14 mouse cellular contexts compared by ENCODE assay signal in genomic region chr7:109141753-109142152, GRCm38 (mm10). TPM values are rescaled to one million over a fixed set of nuclear protein-coding genes. Genes with fewer than 3 reads are reported as not detected.
DNase-seq lines count a peak whose midpoint lies in the region; ATAC-seq lines count a peak whose summit lies in the region.
"Had no signal": no experiment of that assay in that cellular context is flagged by ENCODE, and none has a peak within 500 bp of the region (broad histone marks: within the 10 kb centered on the region; RNA-seq: fewer than 3 reads in every experiment).

No protein-coding gene starts in this region.

- no peak for ATAC-seq in hindbrain, embryonic 11.5 days (ENCODE audit: low FRiP score)
- ATAC-seq in hindbrain, embryonic 13.5 days (ENCODE audit: low FRiP score), result no peak
- peak; percentile 15 for ATAC-seq in midbrain, embryonic 13.5 days
- ATAC-seq in heart, embryonic 11.5 days (replicated peaks; ENCODE audit: insufficient number of reproducible peaks, low FRiP score, low TSS enrichment), result no peak
- ATAC-seq: intestine, postnatal 0 days had no signal

- H3K9me3 ChIP-seq in hindbrain, embryonic 10.5 days, result no peaks in the 10 kb centered on the region
- no peaks in the 10 kb centered on the region for H3K9me3 ChIP-seq in hindbrain, embryonic 11.5 days (ENCODE audit: control insufficient read depth, low read length)
- no peaks in the 10 kb centered on the region for H3K9me3 ChIP-seq in hindbrain, embryonic 13.5 days
- H3K9me3 ChIP-seq in midbrain, embryonic 13.5 days, result no peaks in the 10 kb centered on the region
- no peaks in the 10 kb centered on the region for H3K9me3 ChIP-seq in heart, embryonic 11.5 days (replicated peaks; ENCODE audit: control insufficient read depth, low read length)
- H3K9me3 ChIP-seq: embryonic facial prominence, embryonic 12.5 days; liver, embryonic 13.5 days; lung, embryonic 15.5 days had no signal

- peaks cover 42% of the 10 kb centered on the region for H3K4me1 ChIP-seq in hindbrain, embryonic 10.5 days (replicated peaks)
- no peaks in the 10 kb centered on the region for H3K4me1 ChIP-seq in hindbrain, embryonic 11.5 days (replicated peaks; ENCODE audit: control insufficient read depth, insufficient read depth, low read length)
- peaks cover 48% of the 10 kb centered on the region for H3K4me1 ChIP-seq in hindbrain, embryonic 13.5 days (replicated peaks)
- peaks cover 64% of the 10 kb centered on the region for H3K4me1 ChIP-seq in midbrain, embryonic 13.5 days (replicated peaks)
- no peaks in the 10 kb centered on the region for H3K4me1 ChIP-seq in heart, embryonic 11.5 days (ENCODE audit: control insufficient read depth, insufficient read depth, low read length)
- H3K4me1 ChIP-seq: lung, embryonic 15.5 days had no signal

- no peak overlapping the region for H3K4me3 ChIP-seq in hindbrain, embryonic 10.5 days
- H3K4me3 ChIP-seq in hindbrain, embryonic 11.5 days (ENCODE audit: low read depth, low read length), result no peak overlapping the region
- H3K4me3 ChIP-seq in hindbrain, embryonic 13.5 days, result no peak overlapping the region
- H3K4me3 ChIP-seq in midbrain, embryonic 13.5 days (replicated peaks), result no peak overlapping the region
- no peak overlapping the region for H3K4me3 ChIP-seq in heart, embryonic 11.5 days (ENCODE audit: low read depth, low read length)
- H3K4me3 ChIP-seq: embryonic facial prominence, embryonic 12.5 days; liver, embryonic 13.5 days; lung, embryonic 15.5 days had no signal

- DNase-seq in hindbrain, embryonic 10.5 days (ENCODE audit: low spot score), result no peak
- DNase-seq in hindbrain, embryonic 11.5 days (ENCODE audit: low spot score), result no peak
- no peak for DNase-seq in frontal cortex, postnatal 36 days (ENCODE audit: low spot score in 2 of 2)
- no peak for DNase-seq in layer of hippocampus, postnatal 36 days
- DNase-seq: cerebellum, adult 2 months; heart, postnatal 4 days; kidney, postnatal 10 days; liver, embryonic 13.5 days had no signal

- H3K9ac ChIP-seq in hindbrain, embryonic 11.5 days (ENCODE audit: low read depth, low read length), result no peak overlapping the region
- no peak overlapping the region; the same call in 1 of the 2 replicates for H3K9ac ChIP-seq in hindbrain, embryonic 13.5 days
- 0 out of 2 replicates have a peak overlapping the region, but pooled peaks have one; percentile 11 for H3K9ac ChIP-seq in midbrain, embryonic 13.5 days (replicated peaks)
- H3K9ac ChIP-seq in heart, embryonic 11.5 days (ENCODE audit: low read depth, low read length), result no peak overlapping the region
- H3K9ac ChIP-seq: embryonic facial prominence, embryonic 12.5 days; liver, embryonic 13.5 days; lung, embryonic 15.5 days had no signal

- H3K36me3 ChIP-seq in hindbrain, embryonic 10.5 days, result peaks cover 22% of the 10 kb centered on the region
- H3K36me3 ChIP-seq in hindbrain, embryonic 11.5 days (ENCODE audit: control insufficient read depth, insufficient read depth, low read length), result no peaks in the 10 kb centered on the region
- no peaks in the 10 kb centered on the region for H3K36me3 ChIP-seq in hindbrain, embryonic 13.5 days
- peaks cover 28% of the 10 kb centered on the region for H3K36me3 ChIP-seq in midbrain, embryonic 13.5 days
- no peaks in the 10 kb centered on the region for H3K36me3 ChIP-seq in heart, embryonic 11.5 days (ENCODE audit: control insufficient read depth, insufficient read depth, low read length)
- H3K36me3 ChIP-seq: embryonic facial prominence, embryonic 12.5 days; liver, embryonic 13.5 days; lung, embryonic 15.5 days had no signal

- WGBS in hindbrain, embryonic 10.5 days, result 58% methylated on average over 3 of the region's 3 CpGs
- WGBS in hindbrain, embryonic 11.5 days, result 30% methylated on average over 3 of the region's 3 CpGs
- 29% methylated on average over 3 of the region's 3 CpGs for WGBS in hindbrain, embryonic 13.5 days
- WGBS in midbrain, embryonic 13.5 days, result 3% methylated on average over 3 of the region's 3 CpGs
- WGBS in heart, embryonic 11.5 days (ENCODE audit: insufficient replicate concordance), result 58% methylated on average over 3 of the region's 3 CpGs

- no peak overlapping the region for H3K4me2 ChIP-seq in hindbrain, embryonic 11.5 days (replicated peaks; ENCODE audit: low read depth, low read length)
- no peak overlapping the region for H3K4me2 ChIP-seq in hindbrain, embryonic 13.5 days
- H3K4me2 ChIP-seq in midbrain, embryonic 13.5 days (replicated peaks), result no peak overlapping the region
- H3K4me2 ChIP-seq in heart, embryonic 11.5 days, result no peak overlapping the region
- H3K4me2 ChIP-seq: embryonic facial prominence, embryonic 12.5 days; liver, embryonic 13.5 days; lung, embryonic 15.5 days had no signal

- H3K27me3 ChIP-seq in hindbrain, embryonic 10.5 days (ENCODE audit: insufficient read depth, poor library complexity, severe bottlenecking), result peaks cover 16% of the 10 kb centered on the region
- no peaks in the 10 kb centered on the region for H3K27me3 ChIP-seq in hindbrain, embryonic 11.5 days (ENCODE audit: control insufficient read depth, insufficient read depth, low read length)
- H3K27me3 ChIP-seq in hindbrain, embryonic 13.5 days, result peaks cover 19% of the 10 kb centered on the region; the same call in 1 of the 2 replicates
- H3K27me3 ChIP-seq in midbrain, embryonic 13.5 days, result no peaks in the 10 kb centered on the region
- peaks cover 3% of the 10 kb centered on the region; the same call in 1 of the 2 replicates for H3K27me3 ChIP-seq in heart, embryonic 11.5 days (ENCODE audit: control insufficient read depth, insufficient read depth, low read length)
- H3K27me3 ChIP-seq: liver, embryonic 13.5 days; lung, embryonic 15.5 days had no signal

- H3K27ac ChIP-seq in hindbrain, embryonic 10.5 days, result peak overlapping the region; percentile 70
- H3K27ac ChIP-seq in hindbrain, embryonic 11.5 days (ENCODE audit: low read depth, low read length), result no peak overlapping the region
- H3K27ac ChIP-seq in hindbrain, embryonic 13.5 days, result peak overlapping the region; percentile 26; the same call in 1 of the 2 replicates
- H3K27ac ChIP-seq in midbrain, embryonic 13.5 days, result peak overlapping the region; percentile 71
- no peak overlapping the region for H3K27ac ChIP-seq in heart, embryonic 11.5 days (ENCODE audit: low read depth, low read length)
- H3K27ac ChIP-seq: embryonic facial prominence, embryonic 12.5 days; liver, embryonic 13.5 days; lung, embryonic 15.5 days had no signal

RNA-seq across cellular contexts. Expression of gene Lmo1, which starts 33.3 kb away (rescaled TPM):
- polyA plus RNA-seq in hindbrain, embryonic 10.5 days (2016; fragmentation: Nextera tagmentation; extraction: Ambion mirVana), result 26.1 and 37.6 TPM in 2 replicates
- 32.6 and 41.0 TPM in 2 replicates for polyA plus RNA-seq in hindbrain, embryonic 11.5 days (2014; fragmentation: Nextera tagmentation; extraction: Ambion mirVana)
- 42.8 and 49.8 TPM in 2 replicates for polyA plus RNA-seq in hindbrain, embryonic 13.5 days (2015; fragmentation: Nextera tagmentation; extraction: Ambion mirVana)
- 95.3 and 121 TPM in 2 replicates for polyA plus RNA-seq in midbrain, embryonic 13.5 days (2015; fragmentation: Nextera tagmentation; extraction: Ambion mirVana)
- 1.7 and 2.1 TPM in 2 replicates for polyA plus RNA-seq in heart, embryonic 11.5 days (2014; fragmentation: Nextera tagmentation; extraction: Ambion mirVana)
- total RNA-seq in layer of hippocampus, postnatal 36 days (2021), result 10 to 100 TPM; 64.9 to 68.3 TPM

RNA-seq across cellular contexts. Expression of gene Ric3, which starts 58.6 kb away (rescaled TPM):
- 17.3 and 17.6 TPM in 2 replicates for polyA plus RNA-seq in hindbrain, embryonic 10.5 days (2016; fragmentation: Nextera tagmentation; extraction: Ambion mirVana)
- 20.0 and 20.4 TPM in 2 replicates for polyA plus RNA-seq in hindbrain, embryonic 11.5 days (2014; fragmentation: Nextera tagmentation; extraction: Ambion mirVana)
- 28.3 and 30.1 TPM in 2 replicates for polyA plus RNA-seq in hindbrain, embryonic 13.5 days (2015; fragmentation: Nextera tagmentation; extraction: Ambion mirVana)
- 30.6 and 34.0 TPM in 2 replicates for polyA plus RNA-seq in midbrain, embryonic 13.5 days (2015; fragmentation: Nextera tagmentation; extraction: Ambion mirVana)
- polyA plus RNA-seq in heart, embryonic 11.5 days (2014; fragmentation: Nextera tagmentation; extraction: Ambion mirVana), result 1.7 and 1.9 TPM in 2 replicates
- 10 to 100 TPM; 66.5 to 71.3 TPM for total RNA-seq in layer of hippocampus, postnatal 36 days (2021)

Comparison
In these comparisons a context has a peak if more than half of its experiments do, and no peak if none do; other contexts are left out.
1. H3K27ac ChIP-seq: peak in hindbrain, embryonic 10.5 days (single experiment), hindbrain, embryonic 13.5 days (single experiment) and midbrain, embryonic 13.5 days (single experiment); none in hindbrain, embryonic 11.5 days (single experiment) and heart, embryonic 11.5 days (single experiment).